Mouse (Mus musculus): ENCODE measurements around the gene Nr2c2. TPM values are rescaled to one million over a fixed set of nuclear protein-coding genes. Genes with fewer than 3 reads are reported as not detected.

Gene Nr2c2
- polyA plus RNA-seq, 1 experiment from 2014 or later = 20.4 TPM

GRCm38 (mm10) chr6:92153774-92154173 lies 62.6 kb downstream of the Nr2c2 start:
- Histone ChIP-seq H3K36me3 (ENCODE audit: control insufficient read depth, insufficient read depth, low read length) (peaks cover 15% of the 10 kb centered on the region; the same call in 1 of the 2 replicates), H3K4me2 (no peak overlapping the region), H3K4me1 (ENCODE audit: control insufficient read depth, insufficient read depth, low read length) (no peaks in the 10 kb centered on the region), H3K4me3 (ENCODE audit: low read depth, low read length) (no peak overlapping the region), H3K27ac (ENCODE audit: low read depth, low read length) (no peak overlapping the region), H3K9me3 (ENCODE audit: control insufficient read depth, low read length) (no peaks in the 10 kb centered on the region), H3K9ac (ENCODE audit: low read length) (no peak overlapping the region), H3K27me3 (ENCODE audit: control insufficient read depth, insufficient read depth, low read length) (no peaks in the 10 kb centered on the region)
- WGBS = 97% methylated on average over 1 of the region's 1 CpGs
- no peak for DNase-seq (ENCODE audit: low spot score, missing footprints)
- no peak for ATAC-seq (ENCODE audit: low FRiP score)

GRCm38 (mm10) chr6:92158801-92159200 lies 67.6 kb downstream of the Nr2c2 start:
- H3K27me3 ChIP-seq (ENCODE audit: control insufficient read depth, insufficient read depth, low read length) = no peaks in the 10 kb centered on the region
- DNase-seq (ENCODE audit: low spot score, missing footprints) (no peak), ATAC-seq (ENCODE audit: low FRiP score) (no peak)
- no peak overlapping the region for H3K27ac ChIP-seq (ENCODE audit: low read depth, low read length)
- H3K36me3 ChIP-seq (ENCODE audit: control insufficient read depth, insufficient read depth, low read length) = peaks cover 32% of the 10 kb centered on the region; the same call in 1 of the 2 replicates
- no peak overlapping the region for H3K4me3 ChIP-seq (ENCODE audit: low read depth, low read length)
- no peaks in the 10 kb centered on the region for H3K9me3 ChIP-seq (ENCODE audit: control insufficient read depth, low read length)
- H3K4me1 ChIP-seq (ENCODE audit: control insufficient read depth, insufficient read depth, low read length) = no peaks in the 10 kb centered on the region
- WGBS = 92% methylated on average over 3 of the region's 3 CpGs
- no peak overlapping the region for H3K9ac ChIP-seq (ENCODE audit: low read length)
- no peak overlapping the region for H3K4me2 ChIP-seq

- Histone ChIP-seq H3K36me3 (ENCODE audit: control insufficient read depth, insufficient read depth, low read length) (peaks cover 30% of the 10 kb centered on the region), H3K4me1 (ENCODE audit: control insufficient read depth, insufficient read depth, low read length) (no peaks in the 10 kb centered on the region)
These were observed 71.5 kb downstream of the Nr2c2 start for GRCm38 (mm10) chr6:92162724-92163123.

GRCm38 (mm10) chr6:92176450-92176849 lies 85.3 kb downstream of the Nr2c2 start:
- WGBS = 93% methylated on average over 1 of the region's 1 CpGs
- no peak for DNase-seq (ENCODE audit: low spot score, missing footprints)

More at GRCm38 (mm10) chr6:92162724-92163123, 71.5 kb downstream of the Nr2c2 start:
- 95% methylated on average over 1 of the region's 1 CpGs for WGBS
- no peak for ATAC-seq (ENCODE audit: low FRiP score)
- no peak overlapping the region for H3K27ac ChIP-seq (ENCODE audit: low read depth, low read length)
- H3K4me2 ChIP-seq = no peak overlapping the region
- H3K4me3 ChIP-seq (ENCODE audit: low read depth, low read length) = no peak overlapping the region
- no peak overlapping the region for H3K9ac ChIP-seq (ENCODE audit: low read length)
- H3K9me3 ChIP-seq (ENCODE audit: control insufficient read depth, low read length) = no peaks in the 10 kb centered on the region
- DNase-seq (ENCODE audit: low spot score, missing footprints) = no peak
- no peaks in the 10 kb centered on the region for H3K27me3 ChIP-seq (ENCODE audit: control insufficient read depth, insufficient read depth, low read length)

GRCm38 (mm10) chr6:92183621-92184131 lies 92.5 kb downstream of the Nr2c2 start, which contains the start of gene Mrps25:
Mrps25 (minus strand) TSS chr6:92184033.
- no peaks in the 10 kb centered on the region for H3K27me3 ChIP-seq (ENCODE audit: control insufficient read depth, insufficient read depth, low read length)
- H3K9me3 ChIP-seq (ENCODE audit: control insufficient read depth, low read length) = no peaks in the 10 kb centered on the region
- H3K36me3 ChIP-seq (ENCODE audit: control insufficient read depth, insufficient read depth, low read length) = peaks cover 2% of the 10 kb centered on the region
- peaks cover 10% of the 10 kb centered on the region for H3K4me1 ChIP-seq (ENCODE audit: control insufficient read depth, insufficient read depth, low read length)
- H3K27ac ChIP-seq (ENCODE audit: low read depth, low read length) = no peak within 1 kb of the TSS; the same call in 1 of the 2 replicates
- peak within 1 kb of the TSS; percentile 81 for H3K4me2 ChIP-seq
- peak within 1 kb of the TSS; percentile 81 for H3K4me3 ChIP-seq (ENCODE audit: low read depth, low read length)
- under 1% methylated on average over 42 of the region's 42 CpGs for WGBS
- DNase-seq (ENCODE audit: low spot score, missing footprints) = peak; percentile 98
- ATAC-seq (ENCODE audit: low FRiP score) = peak; percentile 93
- peak within 1 kb of the TSS; percentile 86 for H3K9ac ChIP-seq (ENCODE audit: low read length)

More at GRCm38 (mm10) chr6:92176450-92176849, 85.3 kb downstream of the Nr2c2 start:
- no peaks in the 10 kb centered on the region for H3K9me3 ChIP-seq (ENCODE audit: control insufficient read depth, low read length)
- H3K27me3 ChIP-seq (ENCODE audit: control insufficient read depth, insufficient read depth, low read length) = no peaks in the 10 kb centered on the region
- peaks cover 18% of the 10 kb centered on the region; the same call in 1 of the 2 replicates for H3K36me3 ChIP-seq (ENCODE audit: control insufficient read depth, insufficient read depth, low read length)
- no peak overlapping the region for H3K27ac ChIP-seq (ENCODE audit: low read depth, low read length)
- no peak overlapping the region for H3K4me3 ChIP-seq (ENCODE audit: low read depth, low read length)
- ATAC-seq (ENCODE audit: low FRiP score) = no peak
- H3K4me1 ChIP-seq (ENCODE audit: control insufficient read depth, insufficient read depth, low read length) = no peaks in the 10 kb centered on the region
- no peak overlapping the region for H3K9ac ChIP-seq (ENCODE audit: low read length)
- H3K4me2 ChIP-seq = no peak overlapping the region

- peak overlapping the region; percentile 81 for H3K4me3 ChIP-seq (ENCODE audit: low read depth, low read length)
- H3K4me2 ChIP-seq = peak overlapping the region; percentile 81
- ATAC-seq (ENCODE audit: low FRiP score) (peak; percentile 74), DNase-seq (ENCODE audit: low spot score, missing footprints) (no peak)
- no peak overlapping the region; the same call in 1 of the 2 replicates for H3K27ac ChIP-seq (ENCODE audit: low read depth, low read length)
- no peaks in the 10 kb centered on the region for H3K9me3 ChIP-seq (ENCODE audit: control insufficient read depth, low read length)
- WGBS = 5% methylated on average over 10 of the region's 10 CpGs
- no peaks in the 10 kb centered on the region for H3K27me3 ChIP-seq (ENCODE audit: control insufficient read depth, insufficient read depth, low read length)
- H3K36me3 ChIP-seq (ENCODE audit: control insufficient read depth, insufficient read depth, low read length) = peaks cover 2% of the 10 kb centered on the region
- H3K4me1 ChIP-seq (ENCODE audit: control insufficient read depth, insufficient read depth, low read length) = peaks cover 10% of the 10 kb centered on the region
- peak overlapping the region; percentile 86 for H3K9ac ChIP-seq (ENCODE audit: low read length)
These were observed 93.0 kb downstream of the Nr2c2 start for GRCm38 (mm10) chr6:92184178-92184577.

GRCm38 (mm10) chr6:92199414-92199813 lies 108.2 kb downstream of the Nr2c2 start:
- no peaks in the 10 kb centered on the region for H3K9me3 ChIP-seq (ENCODE audit: control insufficient read depth, low read length)
- ATAC-seq (ENCODE audit: low FRiP score) (no peak), DNase-seq (ENCODE audit: low spot score, missing footprints) (no peak)
- H3K9ac ChIP-seq (ENCODE audit: low read length) = no peak overlapping the region
- no peaks in the 10 kb centered on the region for H3K4me1 ChIP-seq (ENCODE audit: control insufficient read depth, insufficient read depth, low read length)
- H3K4me2 ChIP-seq = no peak overlapping the region
- no peak overlapping the region for H3K27ac ChIP-seq (ENCODE audit: low read depth, low read length)
- WGBS = 93% methylated on average over 8 of the region's 8 CpGs
- no peak overlapping the region for H3K4me3 ChIP-seq (ENCODE audit: low read depth, low read length)
- no peaks in the 10 kb centered on the region for H3K27me3 ChIP-seq (ENCODE audit: control insufficient read depth, insufficient read depth, low read length)
- peaks cover 12% of the 10 kb centered on the region; the same call in 1 of the 2 replicates for H3K36me3 ChIP-seq (ENCODE audit: control insufficient read depth, insufficient read depth, low read length)

- H3K9me3 ChIP-seq (ENCODE audit: control insufficient read depth, low read length) = no peaks in the 10 kb centered on the region
- H3K27ac ChIP-seq (ENCODE audit: low read depth, low read length) = peak overlapping the region; percentile 65
- H3K27me3 ChIP-seq (ENCODE audit: control insufficient read depth, insufficient read depth, low read length) = no peaks in the 10 kb centered on the region
- DNase-seq (ENCODE audit: low spot score, missing footprints) (peak; percentile 84), ATAC-seq (ENCODE audit: low FRiP score) (peak; percentile 79)
- H3K4me2 ChIP-seq = peak overlapping the region; percentile 96
- peak overlapping the region; percentile 85 for H3K9ac ChIP-seq (ENCODE audit: low read length)
- 0 out of 2 replicates have a peak, but pooled peaks cover 2% of the 10 kb centered on the region for H3K36me3 ChIP-seq (ENCODE audit: control insufficient read depth, insufficient read depth, low read length)
- H3K4me1 ChIP-seq (ENCODE audit: control insufficient read depth, insufficient read depth, low read length) = peaks cover 11% of the 10 kb centered on the region
- WGBS = under 1% methylated on average over 48 of the region's 48 CpGs
- peak overlapping the region; percentile 88 for H3K4me3 ChIP-seq (ENCODE audit: low read depth, low read length)
These were observed 123.0 kb downstream of the Nr2c2 start for GRCm38 (mm10) chr6:92214055-92214772.

- Histone ChIP-seq H3K4me1 (ENCODE audit: control insufficient read depth, insufficient read depth, low read length) (peaks cover 11% of the 10 kb centered on the region), H3K27ac (ENCODE audit: low read depth, low read length) (peak within 1 kb of the TSS; percentile 65), H3K4me3 (ENCODE audit: low read depth, low read length) (peak within 1 kb of the TSS; percentile 88), H3K36me3 (ENCODE audit: control insufficient read depth, insufficient read depth, low read length) (no peaks in the 10 kb centered on the region), H3K9me3 (ENCODE audit: control insufficient read depth, low read length) (no peaks in the 10 kb centered on the region), H3K9ac (ENCODE audit: low read length) (peak within 1 kb of the TSS; percentile 85), H3K4me2 (peak within 1 kb of the TSS; percentile 96), H3K27me3 (ENCODE audit: control insufficient read depth, insufficient read depth, low read length) (no peaks in the 10 kb centered on the region)
- peak; percentile 99 for DNase-seq (ENCODE audit: low spot score, missing footprints)
- peak; percentile 96 for ATAC-seq (ENCODE audit: low FRiP score)
- 11% methylated on average over 35 of the region's 35 CpGs for WGBS
These were observed 123.7 kb downstream of the Nr2c2 start, which contains the start of gene Rbsn for GRCm38 (mm10) chr6:92214773-92215449. Rbsn (minus strand) TSS chr6:92214925.

Measured in midbrain, embryonic 11.5 days (tissue).